Comparison of ENCODE assay signal across 12 mouse cellular contexts in the genomic region with DNA sequence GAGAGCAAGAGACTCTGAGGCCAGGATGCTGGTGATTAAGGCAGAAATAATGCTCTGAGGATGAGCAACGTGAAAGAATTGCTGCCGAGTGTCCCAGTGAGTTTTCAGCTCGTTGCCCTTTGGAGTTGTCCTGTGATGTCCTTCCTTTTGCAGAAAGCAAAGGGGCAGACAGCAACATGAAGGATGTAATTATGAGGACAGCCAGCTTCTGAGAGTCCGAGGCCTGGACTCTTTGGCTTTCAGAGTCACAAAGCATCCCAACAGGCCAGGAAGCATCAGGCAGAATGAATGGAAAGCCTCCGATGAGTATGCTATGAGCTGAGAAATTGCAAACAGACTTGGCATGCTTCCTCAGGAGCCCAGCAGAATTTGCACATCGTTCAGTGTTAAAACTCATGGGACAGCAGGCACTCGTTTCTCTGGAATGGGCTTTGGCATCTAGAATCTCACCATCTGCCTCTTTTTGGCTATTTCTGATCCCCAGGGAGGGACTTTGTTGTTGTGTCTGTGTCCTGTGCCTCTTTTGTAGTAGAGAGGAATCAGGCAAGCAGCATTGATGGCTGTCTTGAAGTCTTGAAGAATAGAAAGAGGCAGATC.
DNase-seq lines count a peak whose midpoint lies in the region; TF ChIP-seq lines count a peak whose summit lies in the region.
"Had no signal": no experiment of that assay in that cellular context is flagged by ENCODE, and none has a peak within 500 bp of the region (broad histone marks: within the 10 kb centered on the region; RNA-seq: fewer than 3 reads in every experiment).

No protein-coding gene starts in this region.

- no peak for TF ChIP-seq CTCF in gastrocnemius, adult 2 months (IDR thresholded peaks at IDR 0.05)

- no peak overlapping the region for H3K27ac ChIP-seq in gastrocnemius, adult 2 months
- H3K27ac ChIP-seq: heart, embryonic 13.5 days; kidney, embryonic 15.5 days; limb, embryonic 12.5 days had no signal

- DNase-seq in heart, postnatal 10 days: peak; percentile 15 to 23
- no peak for DNase-seq in heart, adult 11 months
- DNase-seq in right cerebral cortex, postnatal 10 days (ENCODE audit: low spot score in 2 of 2): peak; percentile 41 to 53
- no peak for DNase-seq in right cerebral cortex, postnatal 14 days
- DNase-seq in gastrocnemius, adult 2 months: peak; percentile 19
- DNase-seq in layer of hippocampus, postnatal 10 days (ENCODE audit: low spot score in 2 of 2): peak; percentile 16 to 40
- no peak for DNase-seq in kidney, adult 11 months
- no peak for DNase-seq in adrenal gland, adult (ENCODE audit: inconsistent age in 2 of 2, low spot score in 1 of 2)
- DNase-seq: lung, postnatal 36 days had no signal

- intact Hi-C loops in heart, postnatal 10 days (cut with DNase I): no loop called here
- intact Hi-C loops in gastrocnemius, adult 2 months (cut with DNase I): no loop called here

- no peak overlapping the region for H3K4me3 ChIP-seq in gastrocnemius, adult 2 months
- H3K4me3 ChIP-seq: heart, embryonic 13.5 days; kidney, embryonic 15.5 days; limb, embryonic 12.5 days had no signal

Comparison
In these comparisons a context has a peak if more than half of its experiments do, and no peak if none do; other contexts are left out.
1. DNase-seq: peak in heart, postnatal 10 days (2 of 2), right cerebral cortex, postnatal 10 days (2 of 2), gastrocnemius, adult 2 months (single experiment) and layer of hippocampus, postnatal 10 days (2 of 2); none in heart, adult 11 months (single experiment), right cerebral cortex, postnatal 14 days (single experiment), kidney, adult 11 months (single experiment) and adrenal gland, adult (0 of 2).